ENCODE assay signal across 16 mouse cellular contexts in genomic region chr5:25627086-25627485, GRCm38 (mm10).
"Had no signal": no experiment of that assay in that cellular context is flagged by ENCODE, and none has a peak within 500 bp of the region (broad histone marks: within the 10 kb centered on the region; RNA-seq: fewer than 3 reads in every experiment).

No protein-coding gene starts in this region.

- DNase-seq: liver, postnatal 0 days; lung, adult 2 months; lung, postnatal 14 days; lung, postnatal 36 days; right cerebral cortex, postnatal 14 days; thymus, adult 2 months; thymus, postnatal 25 days; thymus, postnatal 4 days had no signal

- H3K9me3 ChIP-seq: lung, embryonic 15.5 days; midbrain, embryonic 13.5 days; midbrain, embryonic 15.5 days; neural tube, embryonic 12.5 days had no signal

- H3K27ac ChIP-seq: lung, embryonic 15.5 days; macrophage; midbrain, embryonic 13.5 days; midbrain, embryonic 15.5 days; neural tube, embryonic 12.5 days had no signal

- H3K4me2 ChIP-seq: lung, embryonic 15.5 days; midbrain, embryonic 11.5 days; midbrain, embryonic 13.5 days; midbrain, embryonic 15.5 days; neural tube, embryonic 12.5 days had no signal

- ATAC-seq: liver, postnatal 0 days; lung, postnatal 0 days; midbrain, embryonic 13.5 days; midbrain, embryonic 15.5 days had no signal

- H3K27me3 ChIP-seq: lung, embryonic 15.5 days; midbrain, embryonic 13.5 days; midbrain, embryonic 15.5 days; neural tube, embryonic 12.5 days had no signal

- H3K9ac ChIP-seq: liver, postnatal 0 days; lung, embryonic 15.5 days; midbrain, embryonic 13.5 days; midbrain, embryonic 15.5 days; neural tube, embryonic 12.5 days had no signal

- H3K36me3 ChIP-seq: lung, embryonic 15.5 days; midbrain, embryonic 13.5 days; midbrain, embryonic 15.5 days; neural tube, embryonic 12.5 days had no signal

- H3K4me1 ChIP-seq: lung, embryonic 15.5 days; megakaryocyte, embryonic 14.5 days; midbrain, embryonic 13.5 days; midbrain, embryonic 15.5 days; neural tube, embryonic 12.5 days had no signal

- H3K4me3 ChIP-seq: lung, embryonic 15.5 days; megakaryocyte, embryonic 14.5 days; midbrain, embryonic 13.5 days; midbrain, embryonic 15.5 days; neural tube, embryonic 12.5 days had no signal
